Mouse (Mus musculus) ES-Bruce4 (cell line): ENCODE measurements around the gene Pcsk4. TPM values are rescaled to one million over a fixed set of nuclear protein-coding genes. Genes with fewer than 3 reads are reported as not detected.

Experiments used
- H3K27ac ChIP-seq: 2 replicates; pipeline ENCODE4 v1.5.1; 2012; ENCODE audit warnings: low read length, inconsistent platforms; ENCODE audit not compliant: insufficient read depth
- H3K27me3 ChIP-seq: 2 replicates; pipeline ENCODE4 v1.6.1; 2012; ENCODE audit warnings: mild to moderate bottlenecking, low read length, inconsistent platforms; ENCODE audit not compliant: control insufficient read depth, poor library complexity, insufficient read depth, severe bottlenecking
- H3K36me3 ChIP-seq: 2 replicates; pipeline ENCODE4 v1.6.1; 2012; ENCODE audit warnings: inconsistent platforms, mild to moderate bottlenecking, low read length, moderate library complexity; ENCODE audit not compliant: control insufficient read depth, poor library complexity, insufficient read depth, severe bottlenecking
- H3K4me1 ChIP-seq: one replicate; pipeline ENCODE4 v1.8.1; 2011; ENCODE audit warnings: low read length; ENCODE audit not compliant: control insufficient read depth, insufficient read depth
- H3K4me3 ChIP-seq: 2 replicates; pipeline ENCODE4 v1.5.1; 2011; ENCODE audit warnings: low read depth, mild to moderate bottlenecking, low read length
- H3K9ac ChIP-seq: 2 replicates; pipeline ENCODE4 v1.6.1; 2012; ENCODE audit warnings: low read depth, mild to moderate bottlenecking, inconsistent platforms; ENCODE audit not compliant: poor library complexity, severe bottlenecking
- H3K9me3 ChIP-seq: replicated peaks from 2 replicates; pipeline ENCODE4 v1.6.1; 2012; ENCODE audit warnings: mild to moderate bottlenecking, low read length, inconsistent platforms; ENCODE audit not compliant: control insufficient read depth, poor library complexity, insufficient read depth, severe bottlenecking
- CTCF ChIP-seq: IDR thresholded peaks from one replicate; pipeline ENCODE4 v1.8.1; 2011; ENCODE audit warnings: low read depth, low read length
- EP300 ChIP-seq: IDR thresholded peaks from 2 replicates; pipeline ENCODE4 v1.6.1; 2011; ENCODE audit warnings: low read depth, low read length; ENCODE audit not compliant: insufficient read depth
- POLR2A ChIP-seq: IDR thresholded peaks from one replicate; pipeline ENCODE4 v1.8.1; 2011; ENCODE audit warnings: low read length; ENCODE audit not compliant: insufficient read depth
- polyA plus RNA-seq: library from polyadenylated mRNA; stranded (reverse); fragments of >200 nt; gene quantifications from 2 replicates; pipeline ENCODE4 v1.2.4, GENCODE M21; 2011; ENCODE audit warnings: low read depth; ENCODE audit not compliant: missing spikeins, insufficient read depth, insufficient read length

Pcsk4 gene
- polyA plus RNA-seq, 1 experiment: 2.8 TPM

GRCm38 (mm10) chr10:80371411-80371966 is 42.2 kb upstream of the Pcsk4 start:
- TF ChIP-seq EP300: no peak
- TF ChIP-seq CTCF: no peak
- TF ChIP-seq POLR2A: no peak
- Histone ChIP-seq H3K27ac (no peak overlapping the region), H3K4me3 (peak overlapping the region; percentile 64), H3K9ac (no peak overlapping the region), H3K4me1 (peaks cover 7% of the 10 kb centered on the region), H3K27me3 (no peaks in the 10 kb centered on the region), H3K36me3 (no peaks in the 10 kb centered on the region), H3K9me3 (no peaks in the 10 kb centered on the region)

DNA sequence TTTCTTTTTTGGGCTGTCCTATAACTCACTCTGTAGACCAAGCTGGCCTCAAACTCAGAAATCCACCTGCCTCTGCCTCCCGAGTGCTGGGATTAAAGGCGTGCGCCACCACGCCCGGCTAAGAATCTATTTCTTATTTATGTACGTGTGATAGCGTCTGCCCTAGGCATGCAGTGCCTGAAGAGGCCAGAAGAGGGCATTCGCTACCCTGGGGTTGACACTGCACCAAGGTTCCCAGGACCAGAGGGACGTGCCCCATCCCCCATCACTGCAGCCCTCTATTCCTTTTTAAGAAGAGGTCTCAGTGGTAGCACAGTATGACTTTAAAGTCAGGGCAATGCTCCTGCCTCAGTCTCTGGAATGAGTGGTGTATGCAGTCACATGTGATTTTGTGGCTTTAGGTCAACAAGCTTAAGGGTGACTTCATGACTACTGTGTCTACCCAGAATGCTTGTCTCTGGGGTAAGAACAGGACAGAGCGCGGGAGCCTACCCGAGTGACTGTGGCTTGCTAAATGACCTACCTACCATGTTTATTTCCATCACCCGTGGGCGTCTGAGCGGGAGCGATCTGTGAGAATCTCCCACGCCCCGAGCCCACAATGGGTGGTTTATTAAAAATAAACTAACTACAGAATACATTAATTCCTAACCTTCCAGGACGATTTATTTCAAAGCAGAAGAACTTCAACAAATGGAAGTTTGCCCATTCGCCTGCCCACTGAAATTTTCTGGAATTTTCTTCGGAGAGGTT is 40.9 kb upstream of the Pcsk4 start:
- H3K9me3 ChIP-seq: no peaks in the 10 kb centered on the region
- TF ChIP-seq CTCF: peak; percentile 57
- no peak for TF ChIP-seq EP300
- TF ChIP-seq POLR2A: no peak
- peaks cover 7% of the 10 kb centered on the region for H3K4me1 ChIP-seq
- H3K9ac ChIP-seq: no peak overlapping the region
- no peaks in the 10 kb centered on the region for H3K27me3 ChIP-seq
- H3K4me3 ChIP-seq: no peak overlapping the region
- H3K27ac ChIP-seq: no peak overlapping the region
- H3K36me3 ChIP-seq: no peaks in the 10 kb centered on the region

GRCm38 (mm10) chr10:80368392-80368791 is 39.1 kb upstream of the Pcsk4 start:
- Histone ChIP-seq H3K9me3 (no peaks in the 10 kb centered on the region), H3K27me3 (no peaks in the 10 kb centered on the region), H3K27ac (no peak overlapping the region), H3K9ac (no peak overlapping the region), H3K36me3 (no peaks in the 10 kb centered on the region), H3K4me3 (no peak overlapping the region), H3K4me1 (peaks cover 7% of the 10 kb centered on the region)
- no peak for TF ChIP-seq POLR2A
- TF ChIP-seq EP300: no peak
- TF ChIP-seq CTCF: no peak

GRCm38 (mm10) chr10:80367954-80368353 is 38.7 kb upstream of the Pcsk4 start:
- Histone ChIP-seq H3K9me3 (no peaks in the 10 kb centered on the region), H3K27me3 (no peaks in the 10 kb centered on the region), H3K36me3 (no peaks in the 10 kb centered on the region), H3K27ac (no peak overlapping the region), H3K9ac (no peak overlapping the region), H3K4me3 (no peak overlapping the region), H3K4me1 (peaks cover 7% of the 10 kb centered on the region)
- TF ChIP-seq POLR2A (no peak), CTCF (no peak), EP300 (no peak)

- H3K4me1 ChIP-seq: peaks cover 3% of the 10 kb centered on the region
- no peaks in the 10 kb centered on the region for H3K9me3 ChIP-seq
- TF ChIP-seq POLR2A (no peak), CTCF (no peak), EP300 (no peak)
- H3K27ac ChIP-seq: no peak overlapping the region
- no peaks in the 10 kb centered on the region for H3K36me3 ChIP-seq
- H3K4me3 ChIP-seq: no peak overlapping the region
- no peak overlapping the region for H3K9ac ChIP-seq
- H3K27me3 ChIP-seq: no peaks in the 10 kb centered on the region
Measured at GRCm38 (mm10) chr10:80365736-80366135, 36.4 kb upstream of the Pcsk4 start.

GRCm38 (mm10) chr10:80363734-80364133 is 34.4 kb upstream of the Pcsk4 start:
- no peaks in the 10 kb centered on the region for H3K27me3 ChIP-seq
- no peak overlapping the region for H3K4me3 ChIP-seq
- TF ChIP-seq POLR2A (no peak), EP300 (no peak), CTCF (no peak)

More at GRCm38 (mm10) chr10:80363734-80364133, 34.4 kb upstream of the Pcsk4 start:
- Histone ChIP-seq H3K27ac (no peak overlapping the region), H3K9ac (no peak overlapping the region), H3K9me3 (no peaks in the 10 kb centered on the region), H3K4me1 (peaks cover 3% of the 10 kb centered on the region), H3K36me3 (no peaks in the 10 kb centered on the region)
